Mouse (Mus musculus): ENCODE results near the gene Gm47289.

Gm47289 gene

DNA sequence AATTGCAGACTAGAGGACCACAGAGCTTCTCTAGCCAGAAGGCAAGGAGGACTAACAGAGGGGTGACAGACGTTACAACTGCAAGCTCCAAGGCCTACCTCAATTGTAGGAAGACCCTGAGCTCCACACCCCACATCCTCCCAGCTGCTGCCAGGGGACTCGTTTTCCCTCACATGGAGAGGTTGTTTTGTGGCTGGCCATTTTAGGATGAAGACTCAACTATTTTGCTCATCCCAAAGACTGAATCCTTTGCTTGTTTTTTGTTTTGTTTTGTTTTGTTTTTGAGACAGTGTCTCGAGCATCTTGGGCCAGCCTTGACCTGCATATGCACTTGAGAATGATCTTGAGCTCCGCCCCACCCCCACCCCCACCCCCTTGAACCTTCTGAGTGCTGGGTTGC, at the start of gene Gm47289:
Gene Gm47289, plus strand, starts transcription at position 301 of the 400 bp plus-strand sequence.
- DNase-seq = no peak

- DNase-seq = no peak
These were observed 49.1 kb upstream of the Gm47289 start for GRCm38 (mm10) chr9:119109685-119110353.

GRCm38 (mm10) chr9:119110640-119111039, 48.3 kb upstream of the Gm47289 start:
- DNase-seq = no peak

GRCm38 (mm10) chr9:119114911-119115310, 44.0 kb upstream of the Gm47289 start:
- no peak for DNase-seq

DNA sequence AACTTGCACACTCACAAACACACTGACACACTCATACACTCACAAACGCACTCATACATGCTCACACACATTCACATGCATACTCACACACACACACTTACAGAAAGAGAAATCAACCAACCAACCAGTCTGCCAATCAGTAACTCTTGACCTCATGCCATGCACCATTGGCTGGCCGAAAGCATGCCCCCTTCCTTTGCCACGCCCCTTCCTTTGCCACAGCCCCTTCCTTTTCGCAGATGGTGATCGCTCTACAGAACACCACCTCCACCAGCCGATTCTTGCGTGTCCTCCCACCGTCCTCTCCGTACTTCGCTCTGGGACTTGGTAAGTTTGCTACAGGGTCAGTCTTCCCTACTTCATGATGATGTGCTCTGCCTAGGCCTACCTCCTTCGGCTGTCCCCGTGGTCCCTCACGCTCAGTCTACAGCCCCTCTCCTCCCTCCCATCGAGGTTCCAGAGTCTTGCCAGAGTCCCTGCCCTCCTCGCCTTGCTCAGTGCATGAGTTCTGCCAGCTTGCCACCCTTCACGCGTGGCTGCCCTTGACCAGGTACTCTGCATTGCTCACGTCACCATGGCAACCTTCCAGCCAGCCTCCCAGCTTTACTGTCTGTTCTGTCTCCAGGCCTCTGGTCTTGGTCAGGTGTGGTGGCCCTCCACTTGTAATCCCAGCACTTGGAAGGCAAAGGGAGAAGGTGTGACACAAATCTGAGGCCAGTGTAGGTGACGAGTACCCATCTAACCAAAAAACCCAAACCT, 39.4 kb upstream of the Gm47289 start:
- DNase-seq = no peak

DNA sequence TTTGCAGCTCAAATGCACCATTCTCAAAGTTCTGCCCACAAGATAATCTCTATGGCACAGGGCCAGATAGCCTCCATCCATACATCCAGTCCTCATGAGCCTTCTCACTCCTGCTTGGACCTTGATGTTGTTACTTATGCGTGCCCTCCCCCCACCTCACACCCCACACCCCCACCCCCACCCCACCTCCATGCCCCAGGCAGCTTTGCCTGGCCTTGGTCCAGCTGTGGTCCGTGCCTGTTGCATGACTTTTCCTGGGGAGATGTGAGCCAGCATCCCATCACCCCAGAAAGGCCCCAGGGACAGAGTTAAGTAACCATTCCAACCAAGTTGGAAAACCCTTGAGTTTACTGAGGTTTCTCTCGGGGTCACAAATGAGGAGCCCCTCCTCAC, 38.8 kb upstream of the Gm47289 start:
- no peak for DNase-seq

DNA sequence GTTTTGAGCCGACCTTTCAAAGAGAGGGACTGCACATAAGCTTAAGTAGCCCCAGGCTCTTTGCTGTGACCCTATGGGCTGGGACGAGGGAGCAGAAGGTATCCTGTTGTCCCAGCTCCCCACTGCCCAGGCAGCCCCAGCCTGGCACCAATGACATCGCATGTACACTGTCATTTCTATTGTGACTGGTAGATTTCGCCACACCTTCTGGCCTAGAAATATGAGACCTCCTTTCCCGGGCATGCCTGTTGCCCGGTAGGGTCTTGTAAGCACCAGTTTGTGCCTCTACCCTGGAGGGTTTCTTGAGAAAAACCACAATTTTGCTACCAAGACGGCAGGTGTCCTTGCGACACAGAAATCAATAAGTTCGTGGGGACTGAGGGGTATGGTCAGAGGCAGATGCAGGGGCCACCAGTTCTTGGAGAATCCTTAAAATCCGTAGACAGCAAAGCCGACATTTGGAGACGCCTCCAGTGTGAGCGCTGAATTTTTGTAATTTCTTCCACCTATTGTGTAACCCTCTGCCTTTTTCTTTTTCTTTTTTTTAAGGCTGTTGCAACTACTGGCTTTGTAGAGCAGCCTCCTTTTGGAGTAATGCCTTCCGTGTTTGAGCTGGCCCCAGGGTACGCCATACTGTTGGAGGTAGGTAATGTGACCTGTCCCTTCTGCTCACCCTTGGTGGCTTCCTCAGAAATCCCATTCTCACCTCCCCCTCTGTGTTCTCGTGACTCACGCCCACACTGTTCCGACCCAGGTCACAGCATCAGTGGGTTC, 36.2 kb upstream of the Gm47289 start:
- no peak for DNase-seq

- DNase-seq = no peak
These were observed 30.4 kb upstream of the Gm47289 start for GRCm38 (mm10) chr9:119128436-119129181.

DNA sequence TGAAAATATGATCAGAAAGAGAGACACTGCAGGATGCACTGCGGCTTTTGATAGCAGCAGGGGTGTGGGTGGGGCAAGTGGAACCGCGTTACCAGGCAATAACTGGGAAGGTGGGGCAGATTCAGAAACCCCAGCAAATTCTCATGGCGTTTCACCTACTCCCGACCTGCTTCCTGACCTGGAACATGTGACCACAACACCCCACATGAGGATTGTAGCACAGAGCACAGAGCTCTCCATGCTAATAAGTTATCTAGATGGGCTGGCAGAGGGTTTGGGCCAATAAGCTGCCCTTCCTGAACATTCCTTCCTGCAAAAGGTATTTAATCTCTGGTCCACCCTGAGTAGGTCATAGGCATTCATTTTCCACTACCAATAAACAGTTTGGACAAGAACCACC, 28.3 kb upstream of the Gm47289 start:
- no peak for DNase-seq

GRCm38 (mm10) chr9:119138836-119139235, 20.1 kb upstream of the Gm47289 start:
- DNase-seq = no peak

- DNase-seq = no peak
These were observed 16.9 kb upstream of the Gm47289 start for GRCm38 (mm10) chr9:119142066-119142465.

- no peak for DNase-seq
These were observed 15.6 kb upstream of the Gm47289 start for GRCm38 (mm10) chr9:119143372-119143771.

DNA sequence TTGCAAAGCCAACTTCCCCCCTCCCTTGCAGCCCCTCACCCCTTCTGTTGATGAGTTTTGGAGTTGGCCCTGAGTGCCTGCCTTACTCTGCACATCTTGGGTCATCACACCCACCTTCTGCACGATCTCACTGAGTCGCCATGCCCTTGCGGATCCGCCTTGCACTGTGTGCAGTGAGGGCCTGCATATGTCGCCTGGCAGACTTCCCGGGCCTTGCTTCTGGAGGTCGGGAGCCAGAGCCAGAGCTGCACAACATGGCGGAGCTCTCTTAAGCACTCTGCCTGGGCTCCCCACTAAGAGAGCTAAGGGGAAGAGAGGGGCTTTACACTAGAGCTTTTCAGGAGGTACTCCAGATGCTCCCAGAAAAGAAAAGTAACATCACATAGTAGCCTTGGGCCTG, 14.3 kb upstream of the Gm47289 start:
- no peak for DNase-seq

DNA sequence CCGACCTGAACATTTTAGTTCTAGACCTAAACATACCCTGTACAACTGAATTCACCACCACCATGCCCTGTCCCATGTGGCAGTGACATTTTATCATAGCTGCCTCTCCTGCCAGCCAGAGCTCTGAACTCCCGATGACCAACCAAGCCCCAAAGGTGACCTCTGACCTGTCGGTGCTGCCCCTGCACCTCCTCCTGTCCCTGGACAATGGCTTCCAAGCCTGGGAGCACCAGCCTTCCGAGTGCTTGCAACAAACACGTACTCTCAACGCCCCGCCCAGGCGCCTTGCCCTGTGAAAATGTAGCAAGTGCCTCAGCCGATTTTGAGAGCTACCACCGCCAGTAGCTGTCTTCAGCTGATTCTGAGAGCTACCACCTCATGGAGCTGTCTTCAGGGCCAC, 13.8 kb upstream of the Gm47289 start:
- DNase-seq = no peak

GRCm38 (mm10) chr9:119145638-119146037, 13.3 kb upstream of the Gm47289 start:
- no peak for DNase-seq

DNA sequence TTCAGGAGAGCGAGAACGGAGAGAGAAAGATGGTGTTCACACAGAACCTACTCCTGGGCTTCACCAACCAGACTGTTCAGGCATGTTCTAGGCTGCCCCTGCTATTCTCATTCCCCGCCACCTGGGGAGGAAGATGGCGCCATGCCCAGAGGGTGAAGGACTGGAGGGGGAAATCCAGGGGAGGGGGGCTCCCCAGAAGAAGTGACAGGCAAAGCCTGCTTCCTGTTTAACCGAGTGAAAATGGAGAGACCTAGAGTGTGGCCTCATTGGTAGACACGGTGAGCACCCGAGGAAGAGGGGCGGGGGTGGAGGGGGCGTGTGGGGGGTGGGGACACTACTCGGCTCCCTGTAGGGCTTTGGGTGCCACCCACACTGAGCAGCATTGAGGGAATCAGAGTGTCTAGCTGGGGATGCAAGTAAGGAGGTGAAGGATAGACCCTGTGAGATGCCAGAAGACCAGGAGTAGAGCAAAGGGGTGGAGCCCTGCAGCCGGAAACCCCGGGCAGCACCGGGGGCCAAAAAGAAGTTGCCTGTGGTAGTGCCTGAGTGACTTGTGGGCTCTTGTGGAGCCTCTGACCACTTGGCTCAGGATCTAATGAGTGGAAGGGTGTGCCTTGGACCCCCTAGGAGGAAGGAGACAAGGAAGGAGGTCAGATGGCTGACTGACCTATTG, 12.7 kb upstream of the Gm47289 start:
- DNase-seq = no peak

DNA sequence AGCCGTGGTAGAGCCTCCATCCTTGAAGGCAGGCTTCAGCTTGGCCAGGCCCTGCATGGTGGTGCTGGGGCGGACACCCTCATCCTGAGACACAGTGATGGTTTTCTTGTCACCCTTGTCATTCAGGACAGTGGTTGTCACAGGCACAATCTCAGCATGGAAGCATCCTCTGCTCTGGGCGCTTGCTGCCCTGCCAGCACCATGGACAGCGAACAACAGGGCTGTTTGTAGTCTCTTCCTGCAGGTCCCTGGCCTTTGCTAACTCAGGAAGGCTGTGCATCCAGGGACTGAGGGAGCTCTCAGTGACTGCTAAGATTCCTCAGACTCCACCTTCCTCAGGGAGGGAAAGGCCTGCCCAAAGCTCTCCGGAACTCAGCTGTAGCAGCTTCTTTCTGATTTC, 9.4 kb upstream of the Gm47289 start:
- DNase-seq = no peak

- no peak for DNase-seq
These were observed 7.2 kb upstream of the Gm47289 start for GRCm38 (mm10) chr9:119151751-119152150.

DNA sequence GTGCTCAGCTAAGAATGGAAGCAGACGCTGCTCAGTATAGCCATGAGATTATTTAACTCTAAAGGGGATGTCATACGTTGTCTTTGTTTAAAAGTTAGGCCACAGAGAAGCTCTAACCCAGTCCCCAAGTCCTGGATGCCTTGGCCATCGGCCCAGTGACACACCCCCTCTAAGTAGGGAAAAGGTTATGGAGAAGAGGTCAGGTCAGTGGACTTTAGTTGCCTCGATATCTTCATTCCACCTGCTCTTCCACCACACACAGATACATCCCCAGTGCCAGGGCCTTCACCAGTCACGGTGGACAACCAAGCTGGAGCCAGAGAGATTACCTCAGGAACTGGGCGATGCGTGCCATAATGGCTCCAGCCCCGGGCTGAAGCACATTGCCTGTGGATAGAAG, 3.5 kb upstream of the Gm47289 start:
- DNase-seq = no peak

GRCm38 (mm10) chr9:119155826-119156225, 3.1 kb upstream of the Gm47289 start:
- DNase-seq = no peak

GRCm38 (mm10) chr9:119156278-119157201, 2.4 kb upstream of the Gm47289 start, which contains the start of gene Acaa1b:
Gene Acaa1b, minus strand, starts transcription at chr9:119157093.
- peak; percentile 21 to 66 for DNase-seq

All from spleen, adult 18-20 months (tissue).